Comparison of ENCODE assay signal across 18 mouse cellular contexts in the genomic region with DNA sequence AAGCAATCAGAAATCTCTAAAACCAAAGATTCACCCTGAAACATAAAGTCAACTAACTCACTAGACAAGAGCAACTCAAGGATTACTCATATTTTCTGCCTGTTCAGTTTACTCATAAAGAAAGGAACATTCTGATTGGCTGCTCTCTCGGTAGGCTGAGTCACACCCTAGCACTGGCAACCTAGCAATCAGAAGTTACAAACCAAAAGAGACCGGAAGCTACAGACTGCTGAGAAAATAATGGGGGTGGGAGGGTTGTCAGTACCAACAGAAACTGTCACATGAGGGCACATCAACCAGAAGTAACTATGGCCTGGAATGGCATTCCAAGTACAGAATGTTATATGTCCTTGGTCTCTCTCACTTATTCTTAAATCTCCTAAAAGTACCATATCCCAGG. TPM values are rescaled to one million over a fixed set of nuclear protein-coding genes. Genes with fewer than 3 reads are reported as not detected.
DNase-seq lines count a peak whose midpoint lies in the region; ATAC-seq lines count a peak whose summit lies in the region.
"Had no signal": no experiment of that assay in that cellular context is flagged by ENCODE, and none has a peak within 500 bp of the region (broad histone marks: within the 10 kb centered on the region; RNA-seq: fewer than 3 reads in every experiment).

No protein-coding gene starts in this region.

- no peaks in the 10 kb centered on the region for H3K4me1 ChIP-seq in liver, embryonic 11.5 days (replicated peaks; ENCODE audit: control insufficient read depth, insufficient read depth, low read length)

- H3K36me3 ChIP-seq in liver, embryonic 11.5 days (ENCODE audit: control insufficient read depth, insufficient read depth, low read length): no peaks in the 10 kb centered on the region
- H3K36me3 ChIP-seq: forebrain, embryonic 12.5 days; heart, embryonic 15.5 days; liver, embryonic 12.5 days; lung, embryonic 15.5 days; midbrain, embryonic 10.5 days had no signal

- no peak overlapping the region for H3K9ac ChIP-seq in liver, embryonic 11.5 days (ENCODE audit: low read depth, low read length)
- H3K9ac ChIP-seq: forebrain, embryonic 12.5 days; heart, embryonic 15.5 days; hindbrain, embryonic 14.5 days; liver, embryonic 12.5 days; lung, embryonic 15.5 days had no signal

- H3K4me3 ChIP-seq in liver, embryonic 11.5 days (ENCODE audit: low read depth, low read length): no peak overlapping the region
- H3K4me3 ChIP-seq: forebrain, embryonic 12.5 days; heart, embryonic 15.5 days; liver, embryonic 12.5 days; lung, embryonic 15.5 days; midbrain, embryonic 10.5 days had no signal

- no peaks in the 10 kb centered on the region for H3K9me3 ChIP-seq in liver, embryonic 11.5 days (ENCODE audit: control insufficient read depth, low read length)
- H3K9me3 ChIP-seq: forebrain, embryonic 12.5 days; heart, embryonic 15.5 days; liver, embryonic 12.5 days; lung, embryonic 15.5 days; midbrain, embryonic 10.5 days had no signal

- 68% methylated on average over 2 of the region's 2 CpGs for WGBS in liver, embryonic 11.5 days

- H3K27me3 ChIP-seq in liver, embryonic 11.5 days (replicated peaks; ENCODE audit: control insufficient read depth, insufficient read depth, low read length): no peaks in the 10 kb centered on the region
- H3K27me3 ChIP-seq: forebrain, embryonic 12.5 days; heart, embryonic 15.5 days; liver, embryonic 12.5 days; lung, embryonic 15.5 days had no signal

- ATAC-seq in megakaryocyte-erythroid progenitor cell, adult 5-6 weeks (replicated peaks; ENCODE audit: low FRiP score, low TSS enrichment, poor library complexity, severe bottlenecking): 0 out of 2 replicates have a peak, but pooled peaks have one; percentile 34
- no peak for ATAC-seq in liver, embryonic 11.5 days (replicated peaks; ENCODE audit: low FRiP score)
- ATAC-seq: liver, embryonic 12.5 days had no signal

- H3K4me2 ChIP-seq in liver, embryonic 11.5 days: no peak overlapping the region
- H3K4me2 ChIP-seq: forebrain, embryonic 12.5 days; heart, embryonic 15.5 days; hindbrain, embryonic 14.5 days; liver, embryonic 12.5 days; lung, embryonic 15.5 days had no signal

- no peak overlapping the region for H3K27ac ChIP-seq in liver, embryonic 11.5 days (ENCODE audit: low read depth, low read length)
- H3K27ac ChIP-seq: forebrain, embryonic 12.5 days; heart, embryonic 15.5 days; hindbrain, embryonic 14.5 days; liver, embryonic 12.5 days; lung, embryonic 15.5 days; midbrain, embryonic 10.5 days had no signal

- peak; percentile 70 for DNase-seq in 3134 (ENCODE audit: extremely low read depth, insufficient read length, low spot score)
- peak; percentile 48 for DNase-seq in A20 (ENCODE audit: low read depth, low spot score)
- DNase-seq in T-cell, adult 2 months (ENCODE audit: low spot score): peak; percentile 71
- DNase-seq in cerebellum, adult 11-12 months: no peak
- no peak for DNase-seq in liver, embryonic 11.5 days (ENCODE audit: low spot score)
- DNase-seq in embryo, embryonic 11 days: no peak
- DNase-seq in gastrocnemius, adult 18-20 months (ENCODE audit: low spot score): no peak
- DNase-seq: cerebellum, adult 2 months; kidney, adult 8-10 months; kidney, postnatal 36 days; left cerebral cortex, postnatal 4 days had no signal

RNA-seq across cellular contexts. Expression of a gene that starts 6.1 kb away (rescaled TPM):
- 3.7 and 6.5 TPM in 2 replicates for total RNA-seq in megakaryocyte-erythroid progenitor cell, adult 5-6 weeks (2014; fragmentation: Nextera tagmentation)
- 5.9 and 7.6 TPM in 2 replicates for total RNA-seq in megakaryocyte-erythroid progenitor cell, adult 5-6 weeks (2017)
- polyA plus RNA-seq in liver, embryonic 11.5 days (2014; fragmentation: Nextera tagmentation; extraction: Ambion mirVana): 10.7 and 11.1 TPM in 2 replicates
- 10 to 100 TPM; 63.3 to 72.8 TPM for total RNA-seq in gastrocnemius, adult 18-20 months (2021)

Comparison
In these comparisons a context has a peak if more than half of its experiments do, and no peak if none do; other contexts are left out.
1. DNase-seq: peak in 3134 (single experiment), A20 (single experiment) and T-cell, adult 2 months (single experiment); none in cerebellum, adult 11-12 months (single experiment), liver, embryonic 11.5 days (single experiment), embryo, embryonic 11 days (single experiment) and gastrocnemius, adult 18-20 months (single experiment).
2. RNA of a gene that starts 6.1 kb away (total RNA-seq): 63.3 to 72.8 TPM in gastrocnemius, adult 18-20 months; 3.7 to 7.6 TPM in megakaryocyte-erythroid progenitor cell, adult 5-6 weeks; every median in the first group is over 4 times any median in the second.